Mouse (Mus musculus) lung, adult 2 months (tissue): Measurements from ENCODE around the gene Tnfsf12.
A peak's percentile ranks its signal among the peaks of the same experiment; 100 is the strongest.

Experiments
- CTCF ChIP-seq: fragments of 200-500 bp; IDR thresholded peaks from 2 replicates; pipeline ENCODE4 v1.5.1; 2011; ENCODE audit warnings: mild to moderate bottlenecking, low read length, control low read depth; ENCODE audit not compliant: insufficient read depth
- POLR2A ChIP-seq: fragments of 200-500 bp; IDR thresholded peaks from 2 replicates; pipeline ENCODE4 v1.6.1; 2011; ENCODE audit warnings: low read depth, mild to moderate bottlenecking, control low read depth, low read length, borderline replicate concordance; ENCODE audit errors: extremely low read depth

DNA sequence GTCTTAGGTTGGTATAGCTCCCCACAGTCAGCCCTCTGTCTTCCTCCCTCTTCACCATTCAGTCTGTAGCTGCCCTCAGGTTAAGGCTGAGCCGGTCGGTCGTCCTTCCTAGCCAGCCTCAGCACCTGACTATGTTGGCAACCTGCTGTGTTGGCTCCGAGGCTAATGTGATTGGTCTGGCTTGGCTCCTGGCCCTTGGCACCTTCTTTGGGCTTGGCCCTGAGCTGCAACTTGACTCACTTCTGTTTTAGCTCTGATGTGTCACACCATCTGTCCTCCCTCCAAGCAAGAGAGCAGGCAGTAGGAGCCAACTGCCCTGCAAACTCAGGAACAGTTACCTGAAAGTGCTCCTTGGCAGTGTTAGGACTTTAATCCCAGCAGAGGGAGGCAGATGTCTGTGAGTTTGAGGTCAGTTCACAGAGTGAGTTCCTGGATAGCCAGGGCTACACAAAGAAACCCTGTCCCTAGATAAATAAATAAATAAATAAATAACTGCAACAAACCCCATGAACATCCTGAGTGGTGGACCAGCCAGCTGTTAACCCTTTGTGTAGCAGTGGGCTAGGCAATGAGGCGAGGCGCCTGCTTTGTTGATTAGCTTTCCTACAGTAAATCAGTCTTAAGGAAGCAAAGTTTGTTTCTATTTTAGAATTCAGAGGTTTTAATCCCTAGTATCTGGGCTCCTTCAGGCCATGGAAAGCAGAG, 11.3 kb upstream of the Tnfsf12 start:
- TF ChIP-seq CTCF (no peak), POLR2A (peak; percentile 26; the same call in 1 of the 2 replicates)
